Mouse (Mus musculus) heart, postnatal 0 days (tissue): ENCODE results near the gene H2-Ke6.

Experiments used
- CTCF ChIP-seq: IDR thresholded peaks from 2 replicates; pipeline ENCODE4 v1.5.1; 2016; ENCODE audit warnings: antibody characterized with exemption, control low read depth, low read depth
- EP300 ChIP-seq: IDR thresholded peaks from 2 replicates; pipeline ENCODE4 v1.6.1; 2016; ENCODE audit warnings: antibody characterized with exemption, low read depth

DNA sequence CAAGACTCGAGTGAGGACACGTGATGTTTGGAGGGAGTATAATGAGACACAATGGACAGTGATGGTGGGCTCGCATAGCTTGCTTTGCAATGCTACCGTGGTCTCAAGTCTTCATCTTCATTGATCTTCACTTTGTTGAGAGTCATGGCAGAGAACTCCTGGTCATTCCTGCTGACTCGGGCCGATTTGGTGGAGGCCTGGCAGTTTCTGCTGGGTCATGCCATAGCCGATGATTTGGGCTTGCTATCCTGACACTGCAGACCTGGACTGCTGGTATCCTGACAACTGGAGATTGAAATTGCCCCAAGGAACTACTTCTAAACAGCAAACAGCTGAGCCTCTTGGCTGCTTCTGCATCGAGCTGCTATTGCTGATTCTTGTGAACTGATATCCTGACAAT is 32.9 kb downstream of the H2-Ke6 start:
- TF ChIP-seq EP300: no peak
- no peak for TF ChIP-seq CTCF
